Mouse (Mus musculus) heart, embryonic 12.5 days (tissue): ENCODE data around the gene Usp30. TPM values are rescaled to one million over a fixed set of nuclear protein-coding genes. Genes with fewer than 3 reads are reported as not detected.

Experiments
- ATAC-seq: fragments of 200-750 bp; cut with Nextera tagmentation; 2 replicates; pipeline ENCODE4 v1.8.0; 2017; ENCODE audit warnings: moderate TSS enrichment, moderate library complexity; ENCODE audit not compliant: insufficient number of reproducible peaks, low FRiP score
- H3K27ac ChIP-seq: fragments of 300-500 bp; sonication (generic); 2 replicates; pipeline ENCODE4 v1.5.1; 2016; ENCODE audit warnings: mild to moderate bottlenecking, moderate library complexity; ENCODE audit not compliant: poor library complexity, severe bottlenecking
- H3K27me3 ChIP-seq: fragments of 300-500 bp; sonication (generic); replicated peaks from 2 replicates; pipeline ENCODE4 v1.6.1; 2016; ENCODE audit warnings: mild to moderate bottlenecking, moderate library complexity
- H3K36me3 ChIP-seq: fragments of 300-500 bp; sonication (generic); 2 replicates; pipeline ENCODE4 v1.6.1; 2016; ENCODE audit warnings: mild to moderate bottlenecking, moderate library complexity
- H3K4me1 ChIP-seq: fragments of 300-500 bp; sonication (generic); replicated peaks from 2 replicates; pipeline ENCODE4 v1.6.1; 2016; ENCODE audit warnings: mild to moderate bottlenecking
- H3K4me2 ChIP-seq: fragments of 300-500 bp; sonication (generic); 2 replicates; pipeline ENCODE4 v1.6.1; 2016; ENCODE audit warnings: mild to moderate bottlenecking, moderate library complexity
- H3K4me3 ChIP-seq: fragments of 300-500 bp; sonication (generic); 2 replicates; pipeline ENCODE4 v1.5.1; 2016; ENCODE audit warnings: mild to moderate bottlenecking
- H3K9ac ChIP-seq: fragments of 300-500 bp; sonication (generic); 2 replicates; pipeline ENCODE4 v1.6.1; 2016; ENCODE audit warnings: mild to moderate bottlenecking, moderate library complexity
- H3K9me3 ChIP-seq: fragments of 300-500 bp; sonication (generic); replicated peaks from 2 replicates; pipeline ENCODE4 v1.6.1; 2016; ENCODE audit warnings: mild to moderate bottlenecking, moderate library complexity
- WGBS: fragments of 180-500 bp; shearing (Covaris S2); methylation state at CpG from one replicate; pipeline ENCODE4 v1.1.7; 2016; 5-methylcytosine and 5-hydroxymethylcytosine counted together
- polyA plus RNA-seq: library from polyadenylated mRNA; unstranded; fragments of >200 nt; fragmentation: Nextera tagmentation; extraction: Ambion mirVana; gene quantifications from 2 replicates; pipeline ENCODE4 v1.2.1, GENCODE M21; 2016

Gene Usp30
- polyA plus RNA-seq, 1 experiment from 2014 or later, result 9.0 TPM

DNA sequence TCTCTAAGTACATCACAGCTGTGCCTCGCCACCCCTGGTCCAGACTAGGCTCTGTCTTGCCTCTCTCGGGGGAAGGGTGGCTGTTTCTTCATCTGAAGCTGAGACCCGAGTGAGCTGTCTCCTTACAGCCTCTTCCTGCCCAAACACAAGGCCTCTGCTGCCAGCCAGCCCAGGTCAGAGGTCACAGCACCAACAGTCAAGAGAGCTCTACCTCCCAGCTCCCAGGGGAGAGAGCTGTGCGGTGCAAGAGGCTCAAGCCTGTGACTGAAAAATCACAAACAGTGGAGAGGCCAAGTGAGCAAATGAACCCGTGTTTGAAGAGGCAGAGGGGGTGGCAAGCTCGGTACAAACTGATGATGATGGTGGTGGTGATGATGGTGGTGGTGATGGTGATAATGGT, 1.3 kb downstream of the Usp30 start:
- H3K36me3 ChIP-seq, result no peaks in the 10 kb centered on the region
- no peak overlapping the region for H3K4me3 ChIP-seq
- no peak overlapping the region for H3K27ac ChIP-seq
- no peaks in the 10 kb centered on the region for H3K4me1 ChIP-seq
- no peaks in the 10 kb centered on the region; the same call in 1 of the 2 replicates for H3K27me3 ChIP-seq
- 50% methylated on average over 6 of the region's 6 CpGs for WGBS
- H3K9me3 ChIP-seq, result peaks cover 5% of the 10 kb centered on the region
- ATAC-seq, result no peak
- H3K4me2 ChIP-seq, result no peak overlapping the region
- H3K9ac ChIP-seq, result no peak overlapping the region

DNA sequence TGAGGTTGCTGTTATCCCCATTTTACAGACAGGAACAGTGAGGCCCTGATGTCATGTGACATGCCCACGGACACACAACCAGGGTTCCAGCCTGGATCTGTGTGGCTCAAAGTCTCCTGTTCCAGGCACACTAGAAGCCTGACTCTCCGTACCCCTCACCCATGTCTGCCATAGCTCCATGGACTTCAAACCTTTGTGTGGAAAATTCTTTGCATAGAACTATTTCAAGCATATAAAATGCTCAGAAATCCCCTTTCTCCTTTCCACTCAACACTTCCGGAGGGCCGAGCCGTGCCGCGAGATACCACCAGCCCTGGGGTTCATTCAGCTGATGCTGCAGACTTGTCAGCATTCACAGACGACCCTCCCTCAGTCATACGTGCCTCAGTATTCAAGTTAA, 2.3 kb downstream of the Usp30 start:
- Histone ChIP-seq H3K27ac (no peak overlapping the region), H3K36me3 (no peaks in the 10 kb centered on the region), H3K9ac (no peak overlapping the region), H3K4me2 (no peak overlapping the region), H3K4me1 (no peaks in the 10 kb centered on the region), H3K27me3 (no peaks in the 10 kb centered on the region; the same call in 1 of the 2 replicates), H3K9me3 (peaks cover 5% of the 10 kb centered on the region), H3K4me3 (no peak overlapping the region)
- ATAC-seq, result no peak
- 73% methylated on average over 9 of the region's 9 CpGs for WGBS

- Histone ChIP-seq H3K9ac (no peak overlapping the region), H3K4me2 (no peak overlapping the region), H3K27ac (no peak overlapping the region), H3K27me3 (no peaks in the 10 kb centered on the region; the same call in 1 of the 2 replicates), H3K9me3 (peaks cover 5% of the 10 kb centered on the region), H3K36me3 (no peaks in the 10 kb centered on the region), H3K4me1 (no peaks in the 10 kb centered on the region), H3K4me3 (no peak overlapping the region)
- WGBS, result 61% methylated on average over 9 of the region's 9 CpGs
- no peak for ATAC-seq
Measured at GRCm38 (mm10) chr5:114067982-114068381, 2.7 kb downstream of the Usp30 start.

DNA sequence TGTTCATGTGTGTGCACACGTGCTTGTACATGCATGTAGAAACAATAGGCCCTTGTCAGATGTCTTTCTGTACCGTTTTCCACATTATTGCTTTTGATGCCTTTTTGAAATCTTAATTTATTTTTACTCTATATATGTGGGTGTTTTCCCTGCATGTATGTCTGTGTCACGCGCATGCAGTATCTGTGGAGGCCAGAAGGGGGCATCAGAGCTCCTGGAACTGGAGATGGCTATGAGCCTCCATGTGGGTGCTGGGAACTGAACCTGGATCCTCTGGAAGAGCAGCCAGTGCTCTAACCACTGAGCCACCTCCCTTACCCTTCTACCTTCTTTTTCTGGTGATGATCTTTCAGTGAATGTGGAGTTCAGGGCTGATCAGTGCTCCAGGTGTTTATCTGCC, 5.6 kb downstream of the Usp30 start:
- Histone ChIP-seq H3K27ac (no peak overlapping the region), H3K4me2 (no peak overlapping the region), H3K9me3 (peaks cover 5% of the 10 kb centered on the region), H3K36me3 (no peaks in the 10 kb centered on the region), H3K9ac (no peak overlapping the region), H3K4me1 (no peaks in the 10 kb centered on the region), H3K27me3 (no peaks in the 10 kb centered on the region; the same call in 1 of the 2 replicates), H3K4me3 (no peak overlapping the region)
- 90% methylated on average over 4 of the region's 4 CpGs for WGBS
- no peak for ATAC-seq

- H3K4me1 ChIP-seq, result no peaks in the 10 kb centered on the region
- no peak for ATAC-seq
- H3K9ac ChIP-seq, result no peak overlapping the region
- H3K27me3 ChIP-seq, result no peaks in the 10 kb centered on the region; the same call in 1 of the 2 replicates
- no peak overlapping the region for H3K4me2 ChIP-seq
- no peak overlapping the region for H3K27ac ChIP-seq
- peaks cover 5% of the 10 kb centered on the region for H3K9me3 ChIP-seq
- H3K36me3 ChIP-seq, result no peaks in the 10 kb centered on the region
- WGBS, result 51% methylated on average over 2 of the region's 2 CpGs
- no peak overlapping the region for H3K4me3 ChIP-seq
Measured at GRCm38 (mm10) chr5:114072262-114072661, 7.0 kb downstream of the Usp30 start.

GRCm38 (mm10) chr5:114077009-114077408, 11.7 kb downstream of the Usp30 start:
- H3K4me3 ChIP-seq, result no peak overlapping the region
- H3K4me1 ChIP-seq, result no peaks in the 10 kb centered on the region
- H3K27me3 ChIP-seq, result no peaks in the 10 kb centered on the region; the same call in 1 of the 2 replicates
- H3K36me3 ChIP-seq, result no peaks in the 10 kb centered on the region
- WGBS, result 59% methylated on average over 8 of the region's 8 CpGs
- no peaks in the 10 kb centered on the region for H3K9me3 ChIP-seq
- no peak overlapping the region for H3K9ac ChIP-seq
- no peak for ATAC-seq
- no peak overlapping the region for H3K4me2 ChIP-seq
- H3K27ac ChIP-seq, result no peak overlapping the region

- no peak overlapping the region for H3K4me2 ChIP-seq
- peaks cover 15% of the 10 kb centered on the region; the same call in 1 of the 2 replicates for H3K27me3 ChIP-seq
- no peaks in the 10 kb centered on the region for H3K9me3 ChIP-seq
- H3K9ac ChIP-seq, result no peak overlapping the region
- WGBS, result 62% methylated on average over 14 of the region's 14 CpGs
- no peak overlapping the region for H3K4me3 ChIP-seq
- no peak overlapping the region for H3K27ac ChIP-seq
- ATAC-seq, result no peak
- no peaks in the 10 kb centered on the region for H3K4me1 ChIP-seq
- no peaks in the 10 kb centered on the region for H3K36me3 ChIP-seq
Measured at GRCm38 (mm10) chr5:114085501-114085900, 20.2 kb downstream of the Usp30 start.

GRCm38 (mm10) chr5:114087875-114088480, 22.7 kb downstream of the Usp30 start:
- Histone ChIP-seq H3K4me1 (peaks cover 7% of the 10 kb centered on the region), H3K27ac (no peak overlapping the region), H3K36me3 (no peaks in the 10 kb centered on the region), H3K9me3 (no peaks in the 10 kb centered on the region), H3K9ac (no peak overlapping the region; the same call in 1 of the 2 replicates), H3K27me3 (peaks cover 36% of the 10 kb centered on the region), H3K4me2 (no peak overlapping the region), H3K4me3 (no peak overlapping the region)
- WGBS, result 62% methylated on average over 12 of the region's 12 CpGs
- no peak for ATAC-seq

DNA sequence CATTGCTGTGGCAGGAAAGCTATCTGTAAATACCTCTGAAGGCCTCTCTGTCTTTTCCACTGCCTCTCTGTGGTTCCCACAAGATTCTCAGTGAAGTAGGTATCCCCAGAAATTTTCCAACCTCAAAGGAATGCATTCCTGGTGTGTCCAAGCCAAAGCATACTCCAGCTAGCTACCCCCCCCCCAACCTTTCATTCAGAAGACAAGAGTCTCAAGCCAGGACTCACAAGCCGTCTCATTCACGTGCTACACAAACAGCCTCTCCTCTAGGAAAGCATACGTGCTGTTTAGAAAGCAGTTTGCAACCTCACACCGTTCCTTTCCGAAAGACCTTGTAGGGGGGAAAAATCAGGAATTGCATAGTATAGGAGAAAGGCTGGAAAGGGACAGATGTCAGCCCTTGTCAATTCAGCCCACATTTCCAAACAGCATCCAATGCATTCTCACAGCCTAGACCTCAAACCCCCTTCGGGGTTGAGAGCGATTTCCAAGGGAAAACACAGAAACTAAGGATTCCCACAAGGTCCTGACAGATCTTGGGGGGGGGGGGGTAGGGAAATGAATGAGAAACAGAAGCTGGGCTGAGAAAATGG, 25.3 kb downstream of the Usp30 start:
- Histone ChIP-seq H3K27me3 (peaks cover 40% of the 10 kb centered on the region), H3K27ac (no peak overlapping the region), H3K4me2 (peak overlapping the region; percentile 64), H3K9me3 (no peaks in the 10 kb centered on the region), H3K36me3 (no peaks in the 10 kb centered on the region), H3K9ac (no peak overlapping the region), H3K4me3 (no peak overlapping the region), H3K4me1 (peaks cover 7% of the 10 kb centered on the region)
- 22% methylated on average over 7 of the region's 7 CpGs for WGBS
- ATAC-seq, result no peak

DNA sequence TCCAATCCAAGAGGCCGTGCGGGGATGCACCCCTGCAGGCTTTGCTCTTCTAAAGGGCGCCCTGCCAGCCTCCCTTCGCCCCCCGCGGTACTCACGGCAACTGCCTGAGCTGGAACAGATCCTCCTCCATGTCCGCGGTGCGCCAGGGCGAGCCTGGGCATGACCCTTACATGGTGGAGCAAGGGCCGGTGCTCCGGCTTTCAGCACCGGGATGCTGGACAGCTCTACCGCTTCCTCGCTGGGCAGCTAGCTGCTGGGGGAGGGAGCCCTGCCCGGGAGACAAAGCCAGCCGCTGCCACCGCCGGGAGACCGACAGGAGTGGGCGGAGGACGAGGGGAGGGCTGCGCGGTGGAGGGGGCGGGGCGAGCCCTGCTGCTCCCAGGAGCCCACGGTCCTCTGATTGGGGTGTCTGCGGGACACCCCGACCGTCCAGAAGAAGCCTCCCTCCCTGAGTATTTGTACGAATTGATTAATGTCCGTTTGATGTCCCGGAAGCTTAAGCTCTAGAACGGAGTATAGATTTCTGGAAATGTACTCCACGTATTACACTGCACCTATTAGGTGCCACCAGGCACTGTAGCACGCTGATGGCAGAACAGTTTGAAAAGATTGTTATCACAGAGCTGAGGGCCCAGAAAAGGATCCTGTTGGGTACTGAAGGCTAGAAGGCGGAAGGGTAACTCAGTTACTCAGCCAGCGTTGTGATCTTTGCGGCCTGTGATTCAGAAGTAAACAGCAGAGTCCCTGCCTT, 26.0 kb downstream of the Usp30 start, which contains the start of gene Svop:
Gene Svop (minus strand): TSS at position 514 of the 751 bp plus-strand sequence.
- WGBS, result 1% methylated on average over 40 of the region's 40 CpGs
- peaks cover 7% of the 10 kb centered on the region for H3K4me1 ChIP-seq
- no peak within 1 kb of the TSS for H3K9ac ChIP-seq
- H3K36me3 ChIP-seq, result no peaks in the 10 kb centered on the region
- no peaks in the 10 kb centered on the region for H3K9me3 ChIP-seq
- H3K4me3 ChIP-seq, result peak within 1 kb of the TSS; percentile 29; the same call in 1 of the 2 replicates
- peak; percentile 29; the same call in 1 of the 2 replicates for ATAC-seq
- no peak within 1 kb of the TSS for H3K27ac ChIP-seq
- H3K4me2 ChIP-seq, result peak within 1 kb of the TSS; percentile 64
- H3K27me3 ChIP-seq, result peaks cover 38% of the 10 kb centered on the region

DNA sequence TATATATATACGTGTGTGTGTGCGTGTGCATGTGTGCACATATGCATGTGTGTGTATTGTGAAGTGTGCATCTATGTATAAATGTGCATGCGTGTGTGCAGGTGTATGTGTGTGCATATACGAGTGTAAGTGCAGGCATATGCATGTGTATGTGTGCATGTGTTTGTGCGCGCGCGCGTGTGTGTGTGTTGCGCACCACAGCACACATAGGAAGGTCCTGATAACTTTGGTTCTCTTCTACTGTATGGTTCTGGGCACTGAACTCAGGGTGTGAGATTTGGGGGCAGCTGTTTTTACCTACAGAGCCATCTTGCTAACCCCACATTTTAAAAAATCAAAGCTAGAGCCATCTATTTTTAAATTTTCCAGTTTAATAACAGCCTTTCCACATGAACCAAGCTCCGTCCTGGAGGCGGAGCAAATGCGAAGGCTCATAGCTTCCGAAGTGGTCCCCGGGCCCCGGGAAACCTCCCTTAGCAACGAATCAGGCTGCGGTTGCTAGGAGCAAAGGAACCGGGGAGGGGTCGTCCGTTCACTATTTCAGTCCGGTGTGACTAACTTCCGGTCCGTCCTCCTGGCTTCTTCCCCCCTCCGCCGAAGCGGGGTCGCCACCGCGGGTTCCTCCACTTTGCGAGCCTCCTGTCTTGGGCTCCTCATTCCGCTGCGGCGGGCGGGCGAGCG, 34.6 kb downstream of the Usp30 start:
- H3K4me1 ChIP-seq, result peaks cover 12% of the 10 kb centered on the region
- no peak overlapping the region for H3K27ac ChIP-seq
- H3K4me2 ChIP-seq, result peak overlapping the region; percentile 88

More for the DNA sequence above, 34.6 kb downstream of the Usp30 start:
- Histone ChIP-seq H3K36me3 (peaks cover 23% of the 10 kb centered on the region), H3K27me3 (no peaks in the 10 kb centered on the region), H3K9me3 (no peaks in the 10 kb centered on the region), H3K4me3 (peak overlapping the region; percentile 84), H3K9ac (peak overlapping the region; percentile 91)
- peak; percentile 86 for ATAC-seq
- 8% methylated on average over 36 of the region's 37 CpGs for WGBS
